Mouse (Mus musculus) left cerebral cortex, adult 11 months (tissue): ENCODE results near the gene Hoxd11.

Source experiments
- DNase-seq: peaks from one replicate; pipeline ENCODE4 v3.0.0; 2022; ENCODE audit warnings: low spot score

The Hoxd11 gene

DNA sequence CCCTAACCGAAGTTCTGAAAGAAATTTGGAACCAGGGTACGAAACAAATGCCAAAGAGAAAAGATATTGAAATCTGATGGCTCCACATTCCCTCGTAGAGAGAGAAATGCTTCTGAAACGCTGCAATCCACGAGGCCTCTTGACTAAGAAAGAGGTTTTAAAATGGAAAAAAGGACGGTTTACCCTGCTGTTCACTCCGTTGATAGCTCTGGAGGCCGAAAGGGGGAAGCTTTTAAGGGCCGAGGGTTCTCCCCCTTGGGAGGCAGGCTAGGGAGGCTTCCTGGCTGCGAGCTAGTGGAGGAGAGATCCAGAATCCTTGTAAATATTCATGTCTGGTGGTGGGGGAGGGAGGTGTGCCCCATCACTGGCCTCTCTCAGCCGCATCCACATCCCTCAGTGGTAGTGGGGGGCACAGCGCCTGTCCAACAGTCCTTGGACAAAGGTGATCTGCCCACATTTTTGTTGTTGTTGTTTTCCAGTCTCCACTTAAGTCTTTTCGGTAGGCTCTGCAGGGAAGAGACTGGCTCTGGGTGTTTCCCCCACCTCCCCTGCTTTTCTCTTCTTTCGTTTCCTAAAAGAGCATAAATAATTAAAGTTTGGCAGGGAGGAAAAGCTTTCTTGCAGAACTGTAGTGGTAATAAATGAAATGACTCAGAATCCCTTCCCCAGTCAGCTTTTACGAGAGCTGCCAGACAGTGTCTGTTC is at the start of gene Hoxd11:
Hoxd11 (plus strand) TSS at position 667 of the 705 bp plus-strand sequence.
- DNase-seq: no peak

- no peak for DNase-seq
These were observed 43.9 kb upstream of the Hoxd11 start for GRCm38 (mm10) chr2:74635412-74635811.

GRCm38 (mm10) chr2:74642431-74642830 is 36.9 kb upstream of the Hoxd11 start:
- no peak for DNase-seq

DNA sequence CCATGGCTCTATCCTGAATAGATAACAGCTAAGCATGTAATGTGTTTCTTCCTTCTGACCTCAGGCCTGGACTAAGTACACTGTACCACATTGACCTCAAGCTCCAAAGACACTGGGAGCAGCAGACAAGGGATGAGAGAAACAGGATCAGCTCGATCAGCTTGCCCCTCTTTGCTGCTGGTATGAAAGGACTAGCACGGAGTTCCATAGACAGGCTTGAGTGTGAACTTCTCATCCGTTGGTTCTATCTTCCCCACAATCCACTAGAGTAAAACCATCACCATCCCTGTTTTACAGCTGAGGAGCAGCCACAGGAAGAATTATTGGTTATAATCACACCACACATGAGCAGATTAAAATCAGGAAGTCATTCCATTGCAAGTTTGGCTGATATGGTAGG is 33.7 kb upstream of the Hoxd11 start:
- no peak for DNase-seq

- no peak for DNase-seq
These were observed 32.1 kb upstream of the Hoxd11 start for GRCm38 (mm10) chr2:74647082-74647864.

DNA sequence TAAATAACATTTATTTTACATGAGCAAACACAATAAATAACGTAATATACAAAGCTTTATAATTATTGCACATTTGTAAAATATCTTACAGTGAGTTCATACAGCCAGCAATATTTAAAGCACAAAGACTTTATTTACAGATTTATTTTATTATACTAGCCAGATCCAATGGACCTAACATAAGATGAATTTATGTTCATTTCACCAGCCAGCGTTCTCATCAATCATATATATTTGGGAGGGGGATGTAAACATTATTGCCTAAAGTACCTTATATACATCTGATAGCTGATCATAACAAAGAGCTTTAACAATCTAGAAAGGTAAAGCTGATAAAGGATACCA is 26.4 kb upstream of the Hoxd11 start:
- no peak for DNase-seq

GRCm38 (mm10) chr2:74653781-74654535 is 25.4 kb upstream of the Hoxd11 start:
- no peak for DNase-seq

GRCm38 (mm10) chr2:74654743-74655419 is 24.5 kb upstream of the Hoxd11 start:
- DNase-seq: no peak

- DNase-seq: no peak
These were observed 24.0 kb upstream of the Hoxd11 start for GRCm38 (mm10) chr2:74655420-74655781.

- DNase-seq: no peak
These were observed 23.3 kb upstream of the Hoxd11 start for GRCm38 (mm10) chr2:74655821-74656631.

- no peak for DNase-seq
These were observed 22.7 kb upstream of the Hoxd11 start for GRCm38 (mm10) chr2:74656632-74657021.

- no peak for DNase-seq
These were observed 21.9 kb upstream of the Hoxd11 start for GRCm38 (mm10) chr2:74657251-74658023.

DNA sequence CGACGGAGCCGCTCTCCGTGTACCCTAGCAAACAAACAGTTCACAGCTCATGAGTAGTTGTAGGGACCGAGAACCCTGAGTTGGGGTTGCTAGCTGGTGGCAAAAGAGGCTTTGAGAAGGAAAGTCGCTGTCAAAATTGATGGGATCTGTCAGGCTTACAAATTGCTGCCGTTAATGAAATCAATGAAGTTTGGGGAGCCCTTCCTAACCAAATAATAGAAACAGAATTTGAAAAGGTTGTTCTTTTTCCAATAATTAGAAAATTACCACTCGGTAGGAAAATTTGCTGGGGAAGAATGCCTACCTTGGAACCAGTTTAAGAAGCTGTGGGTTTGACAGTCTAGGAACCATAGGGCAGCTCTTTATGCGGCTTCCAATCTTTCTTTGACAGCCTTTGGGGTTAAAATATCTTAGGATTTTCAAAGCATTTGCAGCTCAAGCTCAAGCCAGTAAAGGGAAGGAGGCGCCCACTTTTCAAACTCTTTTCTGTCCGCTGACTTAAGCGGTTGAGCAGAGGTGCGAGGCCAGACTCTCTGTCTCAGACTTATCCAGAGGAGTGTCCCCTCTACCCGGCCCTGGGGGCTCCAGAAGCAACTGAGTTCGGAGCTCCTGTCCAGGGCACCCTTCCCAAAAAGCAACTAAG is 21.2 kb upstream of the Hoxd11 start:
- no peak for DNase-seq

GRCm38 (mm10) chr2:74658667-74659371 is 20.5 kb upstream of the Hoxd11 start:
- DNase-seq: no peak

GRCm38 (mm10) chr2:74659507-74660005 is 19.8 kb upstream of the Hoxd11 start, which contains the start of gene Evx2:
Gene Evx2 (minus strand): TSS chr2:74659557.
- DNase-seq: no peak

- DNase-seq: no peak
These were observed 18.7 kb upstream of the Hoxd11 start for GRCm38 (mm10) chr2:74660421-74661375.

- DNase-seq: no peak
These were observed 17.7 kb upstream of the Hoxd11 start for GRCm38 (mm10) chr2:74661685-74662084.

DNA sequence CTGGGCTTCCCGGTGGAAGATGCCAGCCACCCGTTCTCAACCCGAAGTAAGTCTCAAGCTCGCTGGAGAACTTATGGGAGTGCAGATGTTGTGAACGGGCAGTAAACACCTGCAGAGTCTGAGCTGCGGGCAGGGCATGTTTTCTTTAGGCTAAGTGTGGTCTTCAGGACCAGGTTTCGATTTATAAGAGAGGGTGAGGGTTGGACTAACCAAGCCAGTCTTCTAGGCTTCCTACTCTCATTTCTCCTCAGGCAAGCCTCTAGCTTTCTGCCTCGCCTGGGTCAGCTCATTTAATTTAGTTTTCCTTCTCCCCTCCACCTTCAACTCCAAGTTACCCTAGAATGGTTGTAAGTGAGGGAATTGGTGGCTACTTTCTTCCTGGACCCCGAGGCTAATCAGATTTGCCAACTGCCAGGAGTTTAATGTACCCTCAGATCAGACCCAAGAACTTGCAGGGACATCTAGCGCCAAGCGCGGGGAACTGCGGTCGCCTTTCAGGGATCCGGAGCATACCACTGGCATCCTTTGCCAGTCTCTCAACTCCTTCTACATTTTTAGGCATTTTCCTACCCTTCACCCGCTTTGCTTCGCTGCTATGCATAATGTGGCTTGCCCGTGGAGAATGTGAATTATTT is 15.9 kb upstream of the Hoxd11 start:
- no peak for DNase-seq
